Mouse (Mus musculus) left cerebral cortex, postnatal 10 days (tissue): ENCODE data around the gene Ercc5. TPM values are rescaled to one million over a fixed set of nuclear protein-coding genes. Genes with fewer than 3 reads are reported as not detected.
A peak's percentile ranks its signal among the peaks of the same experiment; 100 is the strongest.

ENCODE experiments used
- DNase-seq, 2 experiments: peaks; one replicate each; pipeline ENCODE4 v3.0.0; 2021 to 2022; ENCODE audit warnings: low spot score in 2 of 2, mixed read lengths in 1 of 2; ENCODE audit errors: extremely low spot score in 1 of 2
- intact Hi-C: fragments of 180-260 bp; cut with DNase I; formaldehyde crosslinking; loops from one replicate; pipeline ENCODE4 v1.15.1; 2025
- total RNA-seq, 2 experiments: library from RNA; stranded (reverse); gene quantifications; 2 replicates each; pipeline ENCODE4 v1.2.3; 2021

Ercc5 gene
- 10 to 100 TPM; 21.1 to 21.3 TPM for total RNA-seq

- intact Hi-C loops = loop anchor here (1.0 kb wide), 1 partner anchor 28 kb away; no protein-coding TSS in a partner anchor
- peak; percentile 83 to 89 for DNase-seq
Measured at GRCm38 (mm10) chr1:44147563-44148381, at the start of gene Ercc5. Gene Ercc5, plus strand, starts transcription at chr1:44147744.

GRCm38 (mm10) chr1:44101448-44102225 lies 45.9 kb upstream of the Ercc5 start:
- DNase-seq = peak; percentile 10 to 29
- intact Hi-C loops = no loop called here

DNA sequence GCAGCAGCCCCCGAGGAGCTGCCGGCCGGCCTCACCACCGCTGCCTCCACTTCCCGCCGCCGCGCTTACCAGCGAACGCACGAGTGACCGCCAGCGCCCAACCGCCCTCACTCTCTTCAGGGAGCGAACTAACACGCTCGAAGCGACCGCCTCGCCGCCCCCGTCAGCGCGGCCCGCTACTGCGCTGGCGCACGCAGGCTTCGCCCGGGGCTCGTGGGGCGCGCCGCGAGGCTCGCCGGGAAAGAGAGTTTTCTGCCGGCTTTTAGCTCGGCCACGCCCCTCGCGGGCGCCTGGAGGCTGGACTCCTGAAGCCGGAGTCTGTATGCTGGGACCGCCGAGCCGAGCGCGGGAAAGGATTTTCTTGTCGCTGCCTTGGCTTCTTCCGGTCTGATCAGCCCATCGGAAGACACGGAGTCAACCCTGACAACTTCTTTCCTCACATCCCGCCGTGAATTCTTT lies 45.3 kb upstream of the Ercc5 start, which contains the start of gene Tex30:
TSS of gene Tex30 (minus strand) at position 183 of the 459 bp plus-strand sequence.
- intact Hi-C loops = no loop called here
- peak; percentile 92 to 97 for DNase-seq

DNA sequence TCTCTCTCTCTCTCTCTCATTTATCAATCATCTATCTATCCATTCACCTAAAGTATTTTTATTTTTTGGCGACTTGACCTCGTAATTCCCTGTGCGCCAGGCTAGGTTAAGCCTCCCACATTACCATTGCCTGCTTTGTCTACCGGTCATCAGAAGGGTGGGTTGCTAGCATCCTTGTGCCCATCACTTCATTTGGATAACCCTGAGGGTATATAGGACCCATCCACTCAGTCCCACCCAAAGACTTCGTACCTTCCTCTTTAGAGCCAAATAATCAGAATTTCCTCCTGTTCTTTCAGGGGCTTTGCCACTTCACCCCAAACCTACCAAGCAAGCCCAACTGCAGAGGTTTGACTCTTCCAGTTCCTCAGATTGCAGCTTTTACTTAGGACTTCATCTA lies 44.6 kb upstream of the Ercc5 start:
- intact Hi-C loops = no loop called here
- no peak for DNase-seq

GRCm38 (mm10) chr1:44117571-44117970 lies 30.0 kb upstream of the Ercc5 start:
- DNase-seq = no peak
- intact Hi-C loops = loop anchor here (10.0 kb wide), 1 partner anchor 143 kb away; no protein-coding TSS in a partner anchor

DNA sequence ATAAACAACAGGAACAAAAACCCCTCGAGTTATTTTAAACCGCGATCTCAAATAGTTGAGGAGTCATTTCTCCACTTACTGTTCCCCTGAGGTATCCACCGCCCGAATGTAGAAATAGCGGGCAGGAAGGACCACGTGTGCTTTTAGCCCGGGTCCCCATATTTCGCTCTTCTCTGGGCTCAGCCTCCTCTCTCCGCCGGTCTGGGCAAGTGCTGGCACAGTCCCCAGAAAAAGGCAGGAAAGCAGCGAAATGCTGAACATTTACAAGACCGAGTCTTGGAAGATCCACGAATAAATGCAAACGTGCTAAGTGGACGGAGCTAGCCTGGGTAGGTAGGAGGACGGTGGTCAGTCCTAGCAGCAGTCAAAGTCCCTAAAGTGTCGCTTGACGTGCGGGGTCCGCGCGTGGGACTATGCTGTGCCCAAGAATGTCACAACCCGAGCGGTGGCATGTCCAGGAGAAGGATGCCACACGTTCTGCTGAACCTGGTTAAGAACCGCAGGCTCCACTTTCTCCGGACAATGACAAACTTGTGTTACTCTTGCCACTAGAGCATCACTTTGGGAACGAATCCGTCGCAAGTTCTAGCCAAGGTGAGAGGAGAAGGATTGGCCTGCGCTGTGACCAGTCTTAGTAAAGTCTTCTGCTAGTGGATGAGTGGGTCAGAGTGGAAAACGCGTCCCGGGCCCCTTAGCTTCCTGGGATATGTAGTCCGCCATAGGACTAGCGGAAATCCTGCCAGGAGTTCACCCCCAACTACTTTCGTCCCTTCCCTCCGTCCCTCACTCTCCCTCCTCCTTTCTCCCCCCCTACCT lies 29.1 kb upstream of the Ercc5 start, which contains the start of the genes Kdelc1 and Bivm:
TSS of gene Kdelc1 (minus strand) at position 570 of the 816 bp plus-strand sequence.
TSS of gene Bivm (plus strand) at position 719 of the 816 bp plus-strand sequence.
- intact Hi-C loops = loop anchor here (1.0 to 10.0 kb wide), 2 partner anchors 30 to 144 kb away; no protein-coding TSS in a partner anchor
- DNase-seq = peak; percentile 92 to 94

DNA sequence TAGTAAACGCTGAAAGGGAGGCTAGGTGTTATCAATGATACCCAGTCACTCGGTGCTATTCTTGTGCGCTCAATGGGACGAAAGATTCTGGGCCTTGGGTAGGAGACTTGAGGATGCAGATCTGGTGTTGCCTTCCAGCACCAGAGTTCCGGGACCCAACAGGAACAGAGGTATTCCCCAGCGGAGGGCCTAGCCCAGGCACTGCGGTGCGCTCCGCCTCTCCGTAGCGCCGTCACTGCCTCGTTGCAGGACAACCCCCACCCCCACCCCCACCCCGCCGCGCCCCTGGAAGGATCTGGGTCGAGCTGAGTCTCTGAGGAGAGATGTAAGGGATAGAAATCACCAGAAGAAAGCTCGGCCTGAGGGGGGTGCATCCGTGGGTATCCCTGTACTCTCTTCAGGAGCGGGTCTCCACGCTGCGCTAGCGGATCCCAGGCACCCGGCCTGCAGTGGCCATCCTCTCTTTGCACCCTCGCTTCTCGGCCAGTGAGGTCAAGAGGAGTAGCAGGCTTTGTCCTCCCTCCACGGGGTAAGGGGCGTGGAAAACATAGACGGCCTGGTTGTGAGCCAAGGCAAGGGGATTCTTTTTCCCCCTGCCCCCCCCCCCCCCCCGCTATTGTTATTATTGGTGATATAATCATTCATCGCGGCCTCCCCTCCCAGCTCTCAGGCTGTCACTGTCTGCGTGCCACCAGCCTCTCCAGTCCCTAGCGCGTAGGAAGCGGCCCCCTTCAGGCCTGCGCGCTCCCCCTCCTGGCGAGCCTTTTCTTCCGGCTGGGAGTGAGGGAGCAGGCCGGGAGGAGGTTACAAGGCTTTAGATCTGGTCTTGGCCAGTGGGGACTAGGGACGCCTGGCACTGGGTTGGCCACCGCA lies 28.1 kb upstream of the Ercc5 start:
- DNase-seq = peak; percentile 60 to 90
- intact Hi-C loops = loop anchor here (1.0 to 10.0 kb wide), 2 partner anchors 29 to 145 kb away; no protein-coding TSS in a partner anchor

DNA sequence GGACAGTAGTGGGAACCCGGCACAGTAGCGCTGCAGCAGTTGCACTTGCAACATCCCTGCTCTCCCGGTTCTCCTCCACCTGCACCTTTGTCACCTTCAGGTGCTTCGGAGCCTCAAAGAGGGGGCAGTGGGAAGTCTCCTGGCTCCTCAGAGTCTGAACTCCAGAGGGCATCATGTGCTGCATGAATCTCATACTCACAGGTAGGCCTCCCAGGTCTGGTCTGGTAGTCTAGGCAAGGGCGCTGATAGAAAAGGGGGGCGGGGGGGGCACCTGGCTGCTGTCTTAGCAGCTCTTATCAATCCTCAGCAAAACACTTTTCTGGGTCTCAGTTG lies 27.5 kb upstream of the Ercc5 start:
- DNase-seq = no peak
- intact Hi-C loops = no loop called here

- intact Hi-C loops = no loop called here
Measured at GRCm38 (mm10) chr1:44122256-44122655, 25.3 kb upstream of the Ercc5 start.

GRCm38 (mm10) chr1:44125590-44125989 lies 22.0 kb upstream of the Ercc5 start:
- intact Hi-C loops = no loop called here
- DNase-seq = no peak

More at GRCm38 (mm10) chr1:44122256-44122655, 25.3 kb upstream of the Ercc5 start:
- DNase-seq = no peak

DNA sequence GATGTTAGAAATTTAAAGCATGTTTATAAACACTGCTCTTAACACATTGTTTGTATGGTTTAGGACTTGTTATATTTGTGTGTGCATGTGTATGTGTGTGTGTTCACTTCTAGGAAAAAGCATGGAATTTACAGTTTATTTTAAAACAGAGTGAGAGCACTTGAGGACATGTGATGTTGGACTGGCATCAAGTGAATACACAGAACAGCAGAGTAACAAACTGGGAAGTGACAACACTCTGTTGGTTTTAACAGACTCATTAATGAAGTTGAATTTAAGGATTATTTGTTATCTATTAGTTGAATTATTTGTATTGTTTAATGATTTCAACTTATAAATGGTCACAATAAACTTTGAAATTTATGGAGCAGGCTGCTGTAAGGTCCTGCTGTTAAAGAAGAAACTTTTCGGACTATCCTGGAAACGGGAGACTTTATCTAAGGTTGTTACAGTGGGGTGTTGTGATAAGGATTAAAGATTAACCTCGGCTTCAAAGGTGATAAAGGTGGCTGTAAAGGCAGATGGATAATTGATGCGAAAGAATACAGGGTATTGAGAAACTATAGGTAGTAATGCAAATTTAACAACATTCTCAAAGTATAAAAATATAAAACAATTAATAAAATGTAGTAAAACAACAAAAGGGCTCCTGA lies 17.5 kb upstream of the Ercc5 start:
- intact Hi-C loops = no loop called here
- DNase-seq = no peak

DNA sequence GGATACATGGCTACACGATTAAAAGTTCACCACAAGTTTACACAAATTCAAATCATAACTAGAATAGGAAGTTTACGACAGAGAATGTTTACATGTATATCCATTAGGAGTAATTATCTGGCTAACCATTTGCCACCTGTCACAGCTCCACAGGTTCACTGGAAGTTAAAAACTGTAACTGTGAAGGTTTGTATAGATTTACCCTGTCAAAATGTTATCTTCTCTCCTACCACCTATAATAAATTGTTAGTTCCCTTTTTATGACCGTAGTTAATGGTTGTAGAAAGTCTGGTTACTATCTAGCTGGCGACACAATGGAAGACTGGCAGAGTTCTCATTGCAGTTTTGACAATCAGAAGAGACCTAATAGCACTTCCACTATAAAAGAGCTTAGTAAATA lies 7.3 kb upstream of the Ercc5 start:
- no peak for DNase-seq
- intact Hi-C loops = no loop called here

- intact Hi-C loops = no loop called here
- DNase-seq = no peak
Measured at GRCm38 (mm10) chr1:44142747-44143146, 4.8 kb upstream of the Ercc5 start.

DNA sequence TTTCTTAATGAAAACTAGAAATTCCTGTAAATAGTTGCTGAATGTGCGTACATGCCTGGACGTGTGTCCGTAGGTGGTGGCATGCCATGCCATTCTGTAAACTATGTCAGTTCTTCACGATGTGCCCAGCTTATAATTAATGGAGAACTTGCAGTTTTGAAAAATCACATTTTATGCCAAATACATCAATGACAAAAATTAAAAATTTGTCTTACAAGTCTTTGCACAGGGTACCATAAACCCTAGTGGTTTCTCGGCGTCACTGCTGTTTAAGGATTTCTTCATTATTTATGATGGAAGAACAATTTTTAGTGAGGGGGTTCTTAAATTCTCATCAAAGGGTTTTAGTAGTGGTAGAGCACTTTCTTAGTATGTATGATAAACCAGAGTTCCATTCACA lies 1.2 kb downstream of the Ercc5 start:
- DNase-seq = no peak
- intact Hi-C loops = loop anchor here (1.0 kb wide), 1 partner anchor 29 kb away; no protein-coding TSS in a partner anchor

- no peak for DNase-seq
Measured at GRCm38 (mm10) chr1:44155287-44155686, 7.7 kb downstream of the Ercc5 start.

GRCm38 (mm10) chr1:44158317-44158716 lies 10.8 kb downstream of the Ercc5 start:
- no peak for DNase-seq
- intact Hi-C loops = no loop called here

More at GRCm38 (mm10) chr1:44155287-44155686, 7.7 kb downstream of the Ercc5 start:
- intact Hi-C loops = no loop called here

DNA sequence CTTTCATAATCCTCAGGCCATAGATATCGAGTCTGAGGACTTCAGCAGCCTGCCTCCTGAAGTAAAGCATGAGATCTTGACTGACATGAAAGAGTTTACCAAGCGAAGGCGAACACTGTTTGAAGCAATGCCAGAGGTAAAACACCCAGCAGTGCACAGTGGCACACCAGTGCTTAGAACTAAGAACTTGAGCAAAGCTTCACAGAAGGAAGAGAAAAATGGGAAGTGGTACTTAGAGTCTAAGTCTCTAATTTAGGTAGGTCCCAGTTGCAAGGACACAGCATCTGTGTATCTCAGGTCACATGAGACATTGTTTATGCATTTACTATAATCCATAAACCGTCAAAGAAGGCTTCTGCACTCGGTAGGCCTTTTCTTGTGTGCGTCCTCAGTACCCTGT lies 14.3 kb downstream of the Ercc5 start:
- no peak for DNase-seq
- intact Hi-C loops = no loop called here
